Mouse (Mus musculus) CH12.LX (cell line): ENCODE results near the gene Spata2. TPM values are rescaled to one million over a fixed set of nuclear protein-coding genes. Genes with fewer than 3 reads are reported as not detected.

ENCODE experiments used
- DNase-seq: peaks from one replicate; pipeline ENCODE4 v3.0.0-alpha.2; 2013; ENCODE audit errors: extremely low read depth
- H3K27ac ChIP-seq: 2 replicates; pipeline ENCODE4 v1.5.1; 2012; ENCODE audit warnings: low read depth, mild to moderate bottlenecking, control low read depth, moderate library complexity; ENCODE audit not compliant: insufficient read depth
- H3K27me3 ChIP-seq: replicated peaks from 2 replicates; pipeline ENCODE3; 2012; ENCODE audit warnings: inconsistent platforms
- H3K36me3 ChIP-seq, 2 experiments: replicated peaks in 1 of 2; 2 replicates each; pipeline versions ENCODE3 to v1.6.1; 2012; ENCODE audit warnings: inconsistent platforms in 1 of 2, low read length in 1 of 2, mild to moderate bottlenecking in 1 of 2, mixed read lengths in 1 of 2, moderate library complexity in 1 of 2; ENCODE audit not compliant: control insufficient read depth in 1 of 2, insufficient read depth in 1 of 2
- H3K4me1 ChIP-seq, 2 experiments: 2 replicates each; pipeline ENCODE4 v1.6.1; 2012; ENCODE audit warnings: inconsistent platforms in 1 of 2, moderate library complexity in 1 of 2; ENCODE audit not compliant: insufficient read depth in 2 of 2, control insufficient read depth in 1 of 2
- H3K4me2 ChIP-seq: 2 replicates; pipeline ENCODE4 v1.6.1; 2012; ENCODE audit warnings: low read depth, mild to moderate bottlenecking, control low read depth; ENCODE audit not compliant: poor library complexity, insufficient read depth, severe bottlenecking
- H3K4me3 ChIP-seq, 3 experiments: fragments of 150-350 bp in 1 of 3; sonication (generic) in 1 of 3; replicated peaks in 1 of 3; 2 replicates each; pipeline versions ENCODE3 to v1.5.1; 2011 to 2012; ENCODE audit warnings: low read depth in 2 of 3, low read length in 2 of 3, mild to moderate bottlenecking in 2 of 3, moderate library complexity in 2 of 3, control low read depth in 1 of 3, improper control_type of control experiment in 1 of 3, inconsistent platforms in 1 of 3, mixed read lengths in 1 of 3; ENCODE audit not compliant: poor library complexity in 1 of 3
- H3K79me2 ChIP-seq: replicated peaks from 2 replicates; pipeline ENCODE4 v1.6.1; 2012; ENCODE audit warnings: mild to moderate bottlenecking, moderate library complexity; ENCODE audit not compliant: control insufficient read depth, poor library complexity, insufficient read depth, severe bottlenecking; ENCODE audit errors: extremely low read depth
- H3K9ac ChIP-seq: 2 replicates; pipeline ENCODE4 v1.6.1; 2012; ENCODE audit warnings: low read depth, mild to moderate bottlenecking, control low read depth, moderate library complexity; ENCODE audit not compliant: insufficient read depth
- H3K9me3 ChIP-seq: replicated peaks from 2 replicates; pipeline ENCODE3; 2012; ENCODE audit warnings: low read length, inconsistent platforms, mixed read lengths
- CTCF ChIP-seq, 2 experiments: IDR thresholded peaks in 1 of 2; conservative IDR thresholded peaks in 1 of 2; 2 replicates each; pipeline ENCODE4 v1.5.1; 2011 to 2012; ENCODE audit warnings: low read depth in 2 of 2, low read length in 2 of 2, improper control_type of control experiment in 1 of 2, inconsistent platforms in 1 of 2, mild to moderate bottlenecking in 1 of 2, moderate library complexity in 1 of 2
- IRF4 ChIP-seq: IDR thresholded peaks from 2 replicates; pipeline ENCODE4 v1.6.1; 2014; ENCODE audit warnings: low read depth, mild to moderate bottlenecking, inconsistent platforms, low read length, improper control_type of control experiment
- KAT2A ChIP-seq: IDR thresholded peaks from 2 replicates; pipeline ENCODE4 v1.6.1; 2012; ENCODE audit warnings: low read length, improper control_type of control experiment, inconsistent platforms; ENCODE audit not compliant: insufficient replicate concordance
- MAZ ChIP-seq: IDR thresholded peaks from 2 replicates; pipeline ENCODE4 v1.6.1; 2012; ENCODE audit warnings: low read depth, mild to moderate bottlenecking, inconsistent platforms, low read length, improper control_type of control experiment, moderate library complexity
- MEF2A ChIP-seq: IDR thresholded peaks from 2 replicates; pipeline ENCODE4 v1.6.1; 2014; ENCODE audit warnings: low read depth, mild to moderate bottlenecking, inconsistent platforms, low read length, improper control_type of control experiment, borderline replicate concordance
- POLR2A ChIP-seq: IDR thresholded peaks from 2 replicates; pipeline ENCODE4 v1.6.1; 2011; ENCODE audit warnings: low read depth, mild to moderate bottlenecking, improper control_type of control experiment, low read length
- RCOR1 ChIP-seq: conservative IDR thresholded peaks from 2 replicates; pipeline ENCODE4 v1.6.1; 2012; ENCODE audit warnings: low read depth, mild to moderate bottlenecking, inconsistent platforms, low read length, improper control_type of control experiment
- SMC3 ChIP-seq: IDR thresholded peaks from 2 replicates; pipeline ENCODE4 v1.6.1; 2011; ENCODE audit warnings: low read depth, low read length, improper control_type of control experiment
- TCF12 ChIP-seq: IDR thresholded peaks from 2 replicates; pipeline ENCODE4 v1.6.1; 2014; ENCODE audit warnings: low read depth, mild to moderate bottlenecking, inconsistent platforms, low read length, improper control_type of control experiment
- UBTF ChIP-seq: IDR thresholded peaks from 2 replicates; pipeline ENCODE4 v1.6.1; 2012; ENCODE audit warnings: low read depth, mild to moderate bottlenecking, inconsistent platforms, low read length, improper control_type of control experiment, moderate library complexity
- ZC3H11A ChIP-seq: IDR thresholded peaks from 2 replicates; pipeline ENCODE4 v1.6.1; 2012; ENCODE audit warnings: low read depth, mild to moderate bottlenecking, inconsistent platforms, low read length, improper control_type of control experiment
- dilution Hi-C: fragments of 300-500 bp; cut with MboI; formaldehyde crosslinking; loops from 2 replicates; pipeline ENCODE4 v1.14.3; 2020; ENCODE audit warnings: low sequenced_read_pairs; ENCODE audit not compliant: extremely low pct_unique_long_range_greater_than_20kb, extremely low pct_ligation_motif_present
- in situ Hi-C: fragments of 300-500 bp; cut with MboI; formaldehyde crosslinking; loops from 3 replicates; pipeline ENCODE4 v1.14.3; 2019; ENCODE audit warnings: low sequenced_read_pairs, low pct_ligation_motif_present, low pct_unique_long_range_greater_than_20kb, mixed read lengths
- polyA plus RNA-seq: library from polyadenylated mRNA; unstranded; fragments of >175 nt; gene quantifications from 2 replicates; pipeline ENCODE4 v1.2.1, GENCODE M21; 2012; ENCODE audit warnings: low read depth; ENCODE audit not compliant: insufficient read length
- total RNA-seq, 2 experiments: library from RNA; depleted of rRNA; stranded (reverse); fragments of 300-350 nt in 1 of 2; fragments of >200 nt in 1 of 2; gene quantifications; 2 replicates each; pipeline ENCODE4 v1.2.3; 2012 to 2014

Gene Spata2
- total and polyA plus RNA-seq, 3 experiments = 9.1 to 22.8 (median 10.5) TPM

GRCm38 (mm10) chr2:167510485-167510884 is 17.8 kb upstream of the Spata2 start (continued):
- TF ChIP-seq ZC3H11A = no peak
- TF ChIP-seq POLR2A = no peak
- no peak for TF ChIP-seq SMC3
- no peak for TF ChIP-seq UBTF

GRCm38 (mm10) chr2:167508569-167508968 is 15.9 kb upstream of the Spata2 start:
- no peaks in the 10 kb centered on the region for H3K27me3 ChIP-seq
- no peak overlapping the region for H3K4me2 ChIP-seq
- H3K27ac ChIP-seq = no peak overlapping the region
- in situ Hi-C loops = no loop called here
- H3K9me3 ChIP-seq = no peaks in the 10 kb centered on the region
- H3K9ac ChIP-seq = no peak overlapping the region
- dilution Hi-C loops = no loop called here
- H3K4me3 ChIP-seq = no peak overlapping the region
- DNase-seq = no peak
- H3K4me1 ChIP-seq = peaks cover 5 to 38% of the 10 kb centered on the region in 2 experiments
- TF ChIP-seq ZC3H11A (no peak), MEF2A (no peak), KAT2A (no peak), TCF12 (no peak), RCOR1 (no peak)
- H3K36me3 ChIP-seq = peaks cover 56 to 81% of the 10 kb centered on the region in 2 experiments
- peaks cover 54% of the 10 kb centered on the region for H3K79me2 ChIP-seq

DNA sequence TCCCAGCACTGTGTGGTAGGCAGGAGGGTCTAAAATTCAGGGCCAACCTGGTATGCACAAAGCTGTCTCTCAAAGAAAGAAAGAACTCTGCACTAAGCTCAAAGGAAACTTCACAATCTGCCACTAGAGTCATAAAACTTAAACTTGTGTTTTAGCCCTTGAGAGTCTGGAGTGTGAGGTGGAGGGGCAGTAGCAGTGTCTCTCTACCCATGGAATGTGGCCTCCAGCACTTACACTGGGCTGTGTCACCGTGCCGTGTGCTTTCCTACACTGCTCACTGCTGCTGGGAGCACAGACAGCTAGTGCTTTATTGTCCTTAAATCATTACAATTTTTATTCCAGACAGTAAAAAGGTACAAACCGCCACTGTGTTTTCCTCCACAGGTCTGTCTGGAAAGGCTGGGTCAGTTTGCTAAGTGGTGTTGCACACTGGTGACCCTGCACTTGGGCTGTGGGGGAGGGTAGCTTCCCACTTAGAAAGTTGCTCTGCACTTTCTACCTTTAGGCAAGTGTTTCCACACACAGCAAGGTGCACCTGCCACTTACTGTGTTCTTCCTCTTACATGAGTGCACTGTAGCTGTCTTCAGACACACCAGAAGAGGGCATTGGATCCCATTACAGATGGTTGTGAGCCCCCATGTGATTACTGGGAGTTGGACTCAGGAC is 15.2 kb upstream of the Spata2 start:
- peaks cover 5 to 38% of the 10 kb centered on the region in 2 experiments for H3K4me1 ChIP-seq
- dilution Hi-C loops = no loop called here
- no peaks in the 10 kb centered on the region for H3K9me3 ChIP-seq
- DNase-seq = no peak
- H3K4me2 ChIP-seq = no peak overlapping the region
- peaks cover 50 to 74% of the 10 kb centered on the region in 2 experiments for H3K36me3 ChIP-seq
- H3K27me3 ChIP-seq = no peaks in the 10 kb centered on the region
- in situ Hi-C loops = no loop called here
- no peak overlapping the region for H3K27ac ChIP-seq
- no peak for TF ChIP-seq CTCF (conservative IDR thresholded peaks at IDR 0.05 in 1 of 2, IDR thresholded peaks at IDR 0.05 in 1 of 2; ENCODE audit: low read depth in 2 of 2, low read length in 2 of 2)
- TF ChIP-seq MAZ = no peak
- no peak for TF ChIP-seq SMC3
- TF ChIP-seq IRF4 = no peak
- H3K9ac ChIP-seq = no peak overlapping the region
- peaks cover 56% of the 10 kb centered on the region for H3K79me2 ChIP-seq
- H3K4me3 ChIP-seq = no peak overlapping the region
